8 mouse cellular contexts compared by ENCODE assay signal in the genomic region with DNA sequence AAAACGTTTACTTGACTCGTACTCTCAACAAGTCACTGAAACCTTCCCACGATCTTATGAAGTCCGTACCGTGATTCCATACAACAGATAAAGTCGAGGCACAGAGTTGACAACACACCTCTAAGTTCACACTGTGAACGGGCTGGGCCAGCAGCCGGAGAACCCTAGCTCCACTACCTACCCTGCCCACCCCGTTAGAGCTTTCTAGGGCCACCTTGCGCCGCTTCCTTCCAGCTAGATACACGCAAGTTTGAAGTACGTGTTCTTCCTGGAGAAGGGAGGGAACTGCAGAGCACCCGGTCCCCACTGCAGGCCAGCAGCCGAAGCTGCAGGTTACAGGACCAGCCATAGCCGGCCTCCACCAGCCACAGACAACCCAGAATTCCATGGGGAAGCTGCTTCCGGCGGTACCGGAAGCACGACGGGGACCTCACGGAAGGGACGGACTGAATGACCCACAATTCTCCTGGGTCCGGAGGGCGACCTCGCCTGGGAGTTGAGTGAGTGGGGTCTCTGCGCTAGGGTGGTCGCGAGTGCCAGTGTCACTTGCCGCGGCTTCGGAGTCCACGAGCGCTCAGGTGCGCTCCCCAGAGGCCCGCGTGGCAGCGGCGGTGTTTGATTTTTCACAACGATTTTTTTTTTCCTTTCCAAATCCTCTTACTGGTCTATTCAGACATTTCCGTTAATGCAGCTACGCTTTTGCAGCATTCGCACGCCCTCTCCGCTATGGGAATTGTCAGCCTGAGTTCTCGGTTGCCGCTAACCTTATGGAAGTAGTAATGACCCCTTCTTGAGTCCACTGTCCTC. TPM values are rescaled to one million over a fixed set of nuclear protein-coding genes. Genes with fewer than 3 reads are reported as not detected.
A peak's percentile ranks its signal among the peaks of the same experiment; 100 is the strongest.
DNase-seq lines count a peak whose midpoint lies in the region; ATAC-seq and TF ChIP-seq lines count a peak whose summit lies in the region.

TSS of gene Mtif2 (plus strand) at position 421 of the 807 bp plus-strand sequence.

- peak; percentile 83 for TF ChIP-seq POLR2A in myocyte (IDR thresholded peaks at IDR 0.05; ENCODE audit: insufficient read length, low read depth)

- peak within 1 kb of the TSS; percentile 78 for H3K4me2 ChIP-seq in heart, embryonic 14.5 days (ENCODE audit: low read length)
- H3K4me2 ChIP-seq in liver, embryonic 11.5 days, result peak within 1 kb of the TSS; percentile 78
- H3K4me2 ChIP-seq in myocyte (ENCODE audit: low read depth), result peak within 1 kb of the TSS; percentile 90

- peak within 1 kb of the TSS; percentile 90 for H3K4me3 ChIP-seq in brown adipose tissue, adult 24 weeks (ENCODE audit: insufficient read depth, low read depth, low read length)
- H3K4me3 ChIP-seq in forebrain, embryonic 10.5 days, result peak within 1 kb of the TSS; percentile 76
- H3K4me3 ChIP-seq in heart, embryonic 14.5 days (ENCODE audit: control insufficient read depth in 1 of 2, insufficient read depth in 1 of 2, low read depth in 1 of 2, low read length in 2 of 2), result peak within 1 kb of the TSS; percentile 58 to 81
- peak within 1 kb of the TSS; percentile 84 for H3K4me3 ChIP-seq in liver, embryonic 11.5 days (ENCODE audit: low read depth, low read length)
- peak within 1 kb of the TSS; percentile 82 for H3K4me3 ChIP-seq in myocyte

- H3K79me2 ChIP-seq in myocyte (ENCODE audit: control insufficient read depth, insufficient read depth), result peaks cover 20% of the 10 kb centered on the region

- H3K9ac ChIP-seq in heart, embryonic 14.5 days (ENCODE audit: low read length), result peak within 1 kb of the TSS; percentile 87
- peak within 1 kb of the TSS; percentile 84 for H3K9ac ChIP-seq in liver, embryonic 11.5 days (ENCODE audit: low read depth, low read length)

- H3K4me1 ChIP-seq in brown adipose tissue, adult 24 weeks (ENCODE audit: control insufficient read depth, insufficient read depth, insufficient read length, low read length), result peaks cover 2% of the 10 kb centered on the region; the same call in 1 of the 2 replicates
- peaks cover 17% of the 10 kb centered on the region for H3K4me1 ChIP-seq in forebrain, embryonic 10.5 days
- H3K4me1 ChIP-seq in heart, embryonic 14.5 days (ENCODE audit: control insufficient read depth in 2 of 2, insufficient read depth in 2 of 2, low read length in 2 of 2), result peaks cover 2 to 8% of the 10 kb centered on the region in 2 experiments; a peak in 2 of 4 replicates
- peaks cover 6% of the 10 kb centered on the region for H3K4me1 ChIP-seq in liver, embryonic 11.5 days (replicated peaks; ENCODE audit: control insufficient read depth, insufficient read depth, low read length)

- no peaks in the 10 kb centered on the region for H3K9me3 ChIP-seq in forebrain, embryonic 10.5 days
- no peaks in the 10 kb centered on the region for H3K9me3 ChIP-seq in heart, embryonic 14.5 days (ENCODE audit: control insufficient read depth, low read length)
- no peaks in the 10 kb centered on the region for H3K9me3 ChIP-seq in liver, embryonic 11.5 days (ENCODE audit: control insufficient read depth, low read length)

- peak within 1 kb of the TSS; percentile 30 for H3ac ChIP-seq in myocyte (ENCODE audit: control insufficient read depth, insufficient read length)

- peak; percentile 74 for ATAC-seq in CD4-positive, CD25-positive, alpha-beta regulatory T cell, adult 4 months
- peak; percentile 84 for ATAC-seq in heart, embryonic 14.5 days (ENCODE audit: insufficient number of reproducible peaks, insufficient read depth, low FRiP score, low read depth)
- ATAC-seq in liver, embryonic 11.5 days (replicated peaks; ENCODE audit: low FRiP score), result peak; percentile 97

- no peaks in the 10 kb centered on the region for H3K27me3 ChIP-seq in forebrain, embryonic 10.5 days (ENCODE audit: poor library complexity, severe bottlenecking)
- H3K27me3 ChIP-seq in heart, embryonic 14.5 days (ENCODE audit: control insufficient read depth, insufficient read depth, low read length), result no peaks in the 10 kb centered on the region
- no peaks in the 10 kb centered on the region for H3K27me3 ChIP-seq in liver, embryonic 11.5 days (replicated peaks; ENCODE audit: control insufficient read depth, insufficient read depth, low read length)
- H3K27me3 ChIP-seq in myocyte (ENCODE audit: control insufficient read depth, insufficient read depth, insufficient read length), result no peaks in the 10 kb centered on the region

- DNase-seq in forebrain, embryonic 10.5 days (ENCODE audit: extremely low spot score, low spot score), result peak; percentile 87
- DNase-seq in kidney, postnatal 10 days, result peak; percentile 90
- peak; percentile 91 for DNase-seq in liver, embryonic 11.5 days (ENCODE audit: low spot score)
- peak; percentile 71 to 85 for DNase-seq in spleen, postnatal 4 days (ENCODE audit: low spot score in 2 of 2)

- 3% methylated on average over 47 of the region's 47 CpGs for WGBS in forebrain, embryonic 10.5 days
- 2% methylated on average over 47 of the region's 47 CpGs for WGBS in heart, embryonic 14.5 days
- WGBS in liver, embryonic 11.5 days, result 2% methylated on average over 47 of the region's 47 CpGs

- peak within 1 kb of the TSS; percentile 86 for H3K27ac ChIP-seq in brown adipose tissue, adult 24 weeks (replicated peaks; ENCODE audit: low read depth, low read length)
- H3K27ac ChIP-seq in forebrain, embryonic 10.5 days, result peak within 1 kb of the TSS; percentile 95
- peak within 1 kb of the TSS; percentile 47 to 83 for H3K27ac ChIP-seq in heart, embryonic 14.5 days (replicated peaks in 1 of 2; ENCODE audit: control insufficient read depth in 1 of 2, insufficient read depth in 1 of 2, low read depth in 2 of 2, low read length in 2 of 2)
- peak within 1 kb of the TSS; percentile 84 for H3K27ac ChIP-seq in liver, embryonic 11.5 days (ENCODE audit: low read depth, low read length)

- H3K36me3 ChIP-seq in forebrain, embryonic 10.5 days (replicated peaks), result peaks cover 14% of the 10 kb centered on the region
- peaks cover 15% of the 10 kb centered on the region for H3K36me3 ChIP-seq in heart, embryonic 14.5 days (ENCODE audit: control insufficient read depth, insufficient read depth, low read length)
- H3K36me3 ChIP-seq in liver, embryonic 11.5 days (ENCODE audit: control insufficient read depth, insufficient read depth, low read length), result no peaks in the 10 kb centered on the region
- H3K36me3 ChIP-seq in myocyte (ENCODE audit: control insufficient read depth, insufficient read depth), result peaks cover 9% of the 10 kb centered on the region

TF ChIP-seq in myocyte, 11 proteins besides CTCF, POLR2A, EP300 and RAD21:
- peak; percentile 93 for TF ChIP-seq POLR2AphosphoS2 (IDR thresholded peaks at IDR 0.05; ENCODE audit: insufficient read length, low read depth)
- TF ChIP-seq SRF (IDR thresholded peaks at IDR 0.05; ENCODE audit: control insufficient read depth, insufficient read length, low read depth), result no peak
- TF ChIP-seq REST (IDR thresholded peaks at IDR 0.05; ENCODE audit: insufficient read depth, insufficient read length), result no peak
- no peak for TF ChIP-seq TCF3 (IDR thresholded peaks at IDR 0.05; ENCODE audit: insufficient read length, low read depth)
- TF ChIP-seq MYOD1 (IDR thresholded peaks at IDR 0.05; ENCODE audit: control insufficient read depth in 1 of 3, insufficient read length in 2 of 3, low read depth in 2 of 3), result peak in 1 of 3 experiments; percentile 18

RNA-seq across cellular contexts. Expression of gene Mtif2, which starts in this region (rescaled TPM):
- 10 to 100 TPM; 50.8 to 59.8 TPM for polyA plus RNA-seq in CD4-positive, CD25-positive, alpha-beta regulatory T cell, adult 4 months (2017; shearing (Covaris generic))
- 51.4 and 54.4 TPM in 2 replicates for polyA plus RNA-seq in brown adipose tissue, adult 24 weeks (2012; ENCODE audit: insufficient read depth, insufficient read length, missing spikeins)
- polyA plus RNA-seq in forebrain, embryonic 10.5 days (2016; fragmentation: Nextera tagmentation; extraction: Ambion mirVana), result 51.3 and 53.6 TPM in 2 replicates
- polyA plus RNA-seq in heart, embryonic 14.5 days (2014; fragmentation: Nextera tagmentation; extraction: Ambion mirVana), result 35.7 and 42.5 TPM in 2 replicates
- 38.3 and 44.7 TPM in 2 replicates for polyA plus RNA-seq in liver, embryonic 11.5 days (2014; fragmentation: Nextera tagmentation; extraction: Ambion mirVana)
- 7.5 TPM for polyA plus RNA-seq in myocyte (2012; fragmentation: generic; extraction: Trizol)

Comparison
In these comparisons a context has a peak if more than half of its experiments do, and no peak if none do; other contexts are left out.
1. Peak in every context shown above with its lines: DNase-seq, ATAC-seq, H3K4me3 ChIP-seq and H3K27ac ChIP-seq.